Mouse (Mus musculus): ENCODE measurements around the gene Lingo3.
"Not testable (repeated sequence)": the region's sequence is repeated elsewhere in the genome, so short reads cannot be mapped to it uniquely, and the experiment has no call there.

The Lingo3 gene

GRCm38 (mm10) chr10:80843087-80843930 lies 530 bp downstream of the Lingo3 start:
- no peak for DNase-seq (ENCODE audit: low spot score in 2 of 2)

- no peak for DNase-seq (ENCODE audit: low spot score in 2 of 2)
Observed at GRCm38 (mm10) chr10:80842334-80842733, 1.5 kb downstream of the Lingo3 start.

- DNase-seq (ENCODE audit: low spot score in 2 of 2): no peak
Observed at GRCm38 (mm10) chr10:80841685-80842084, 2.2 kb downstream of the Lingo3 start.

- no peak for DNase-seq (ENCODE audit: low spot score in 2 of 2)
Observed at GRCm38 (mm10) chr10:80839848-80840247, 4.0 kb downstream of the Lingo3 start.

GRCm38 (mm10) chr10:80838346-80838912 lies 5.4 kb downstream of the Lingo3 start:
- no peak for DNase-seq (ENCODE audit: low spot score in 2 of 2)

GRCm38 (mm10) chr10:80837827-80838226 lies 6.0 kb downstream of the Lingo3 start:
- DNase-seq (ENCODE audit: low spot score in 2 of 2): no peak

GRCm38 (mm10) chr10:80836949-80837379 lies 6.9 kb downstream of the Lingo3 start:
- no peak for DNase-seq (ENCODE audit: low spot score in 2 of 2)

- no peak for DNase-seq (ENCODE audit: low spot score in 2 of 2)
Observed at GRCm38 (mm10) chr10:80835617-80836016, 8.2 kb downstream of the Lingo3 start.

GRCm38 (mm10) chr10:80832818-80833217 lies 11.0 kb downstream of the Lingo3 start:
- no peak for DNase-seq (ENCODE audit: low spot score in 2 of 2)

GRCm38 (mm10) chr10:80831136-80831535 lies 12.7 kb downstream of the Lingo3 start:
- peak; percentile 48 to 53 for DNase-seq (ENCODE audit: low spot score in 2 of 2)

- no peak for DNase-seq (ENCODE audit: low spot score in 2 of 2)
Observed at GRCm38 (mm10) chr10:80829359-80830278, 14.2 kb downstream of the Lingo3 start.

- DNase-seq (ENCODE audit: low spot score in 2 of 2): not testable (repeated sequence)
Observed at GRCm38 (mm10) chr10:80828587-80828986, 15.3 kb downstream of the Lingo3 start.

- no peak for DNase-seq (ENCODE audit: low spot score in 2 of 2)
Observed at GRCm38 (mm10) chr10:80827870-80828420, 15.9 kb downstream of the Lingo3 start.

- no peak for DNase-seq (ENCODE audit: low spot score in 2 of 2)
Observed at GRCm38 (mm10) chr10:80827063-80827869, 16.6 kb downstream of the Lingo3 start.

- DNase-seq (ENCODE audit: low spot score in 2 of 2): peak; percentile 98 to 99
Observed at GRCm38 (mm10) chr10:80826151-80827062, 17.4 kb downstream of the Lingo3 start, which contains the start of gene Oaz1. TSS of gene Oaz1 (plus strand) at chr10:80826656.

GRCm38 (mm10) chr10:80824827-80825226 lies 19.0 kb downstream of the Lingo3 start:
- no peak for DNase-seq (ENCODE audit: low spot score in 2 of 2)

- peak in 1 of 2 experiments; percentile 33 for DNase-seq (ENCODE audit: low spot score in 2 of 2)
Observed at GRCm38 (mm10) chr10:80823847-80824643, 19.8 kb downstream of the Lingo3 start.

- DNase-seq (ENCODE audit: low spot score in 2 of 2): no peak
Observed at GRCm38 (mm10) chr10:80823316-80823715, 20.5 kb downstream of the Lingo3 start.

- DNase-seq (ENCODE audit: low spot score in 2 of 2): no peak
Observed at GRCm38 (mm10) chr10:80822528-80822927, 21.3 kb downstream of the Lingo3 start.
